Mouse (Mus musculus): Measurements from ENCODE around the gene Dnase1l2.

- no peak for TF ChIP-seq GATA1 (IDR thresholded peaks at IDR 0.05; ENCODE audit: borderline replicate concordance, low read length)
- no peak for TF ChIP-seq FLI1 (IDR thresholded peaks at IDR 0.05; ENCODE audit: low read length)
Measured at GRCm38 (mm10) chr17:24425905-24426304, 17.0 kb downstream of the Dnase1l2 start.
